Mouse (Mus musculus): ENCODE data around the gene Zfp277. TPM values are rescaled to one million over a fixed set of nuclear protein-coding genes. Genes with fewer than 3 reads are reported as not detected.

Gene Zfp277
- polyA plus RNA-seq (2012; rRNA removed): 5.9 and 6.4 TPM in 2 replicates

GRCm38 (mm10) chr12:40445648-40446449 lies at the start of gene Zfp277, which contains the start of gene Dock4:
Gene Zfp277, minus strand, starts transcription at chr12:40445902.
Gene Dock4, plus strand, starts transcription at chr12:40445952.
- under 1% methylated on average over 80 of the region's 80 CpGs for WGBS

DNA sequence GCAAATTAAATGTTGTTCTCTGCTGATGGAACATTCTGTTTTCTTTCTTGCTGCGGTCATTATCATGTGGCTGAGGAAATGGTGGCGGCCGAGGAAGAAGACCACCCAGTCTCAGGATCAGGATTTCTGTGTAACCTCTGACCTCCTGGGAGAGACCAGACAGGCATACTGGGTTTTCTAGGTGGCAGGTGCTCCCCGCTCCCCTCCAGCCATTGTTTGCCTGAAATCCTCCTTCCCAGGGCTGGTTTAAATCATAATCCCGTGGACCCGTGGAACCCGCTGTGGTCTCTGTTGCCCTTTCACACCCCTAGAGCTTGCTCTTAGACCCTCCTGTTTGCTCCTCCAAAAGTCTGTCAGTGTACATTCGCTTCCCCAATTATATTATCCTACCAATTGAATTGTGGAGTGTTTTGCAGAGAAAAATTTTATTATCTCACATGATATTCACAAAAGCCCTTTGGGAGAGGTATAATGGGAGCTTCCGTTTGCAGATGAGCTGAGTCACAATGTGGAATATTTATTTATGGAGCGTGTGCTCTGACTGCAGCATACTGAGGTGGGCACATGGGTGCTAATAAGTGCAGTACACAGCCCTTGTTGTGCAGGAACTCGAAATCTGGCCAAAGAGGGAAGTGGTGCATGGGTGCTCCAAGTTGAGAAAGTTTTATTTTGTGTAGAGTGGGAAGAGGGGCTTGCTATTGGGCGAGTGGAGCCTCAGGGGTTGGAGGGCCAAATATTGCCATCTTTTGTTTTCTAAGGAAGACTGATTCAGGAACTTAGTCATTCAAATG lies 40.5 kb upstream of the Zfp277 start:
- WGBS: 79% methylated on average over 12 of the region's 12 CpGs

More at GRCm38 (mm10) chr12:40445648-40446449, at the start of gene Zfp277, which contains the start of gene Dock4:
- peak; percentile 98 for DNase-seq (ENCODE audit: low read depth, low spot score)

GRCm38 (mm10) chr12:40485210-40485609 lies 39.5 kb upstream of the Zfp277 start:
- 74% methylated on average over 1 of the region's 1 CpGs for WGBS
- no peak for DNase-seq (ENCODE audit: low read depth, low spot score)

More for the DNA sequence above, 40.5 kb upstream of the Zfp277 start:
- no peak for DNase-seq (ENCODE audit: low read depth, low spot score)

DNA sequence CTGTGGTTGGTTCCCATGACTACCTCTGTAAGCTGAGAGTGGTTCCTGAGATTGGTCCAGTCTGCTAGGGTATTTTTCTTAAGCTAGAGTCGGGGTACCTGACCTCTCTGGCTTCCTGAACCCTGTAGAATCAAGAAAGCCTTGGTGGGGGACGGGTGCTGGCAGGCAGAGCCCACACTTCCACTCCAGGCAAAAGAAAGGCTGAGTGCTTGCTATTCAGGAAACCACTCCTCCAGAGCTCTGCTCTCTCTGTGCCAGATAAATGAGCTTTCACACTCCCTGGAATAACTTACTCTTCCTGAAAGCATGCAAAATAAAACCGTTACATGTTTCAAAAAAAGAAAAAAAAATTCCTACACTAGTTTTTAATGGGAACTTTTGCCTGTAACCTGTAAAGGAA lies 38.5 kb upstream of the Zfp277 start:
- 53% methylated on average over 3 of the region's 3 CpGs for WGBS
- no peak for DNase-seq (ENCODE audit: low read depth, low spot score)

DNA sequence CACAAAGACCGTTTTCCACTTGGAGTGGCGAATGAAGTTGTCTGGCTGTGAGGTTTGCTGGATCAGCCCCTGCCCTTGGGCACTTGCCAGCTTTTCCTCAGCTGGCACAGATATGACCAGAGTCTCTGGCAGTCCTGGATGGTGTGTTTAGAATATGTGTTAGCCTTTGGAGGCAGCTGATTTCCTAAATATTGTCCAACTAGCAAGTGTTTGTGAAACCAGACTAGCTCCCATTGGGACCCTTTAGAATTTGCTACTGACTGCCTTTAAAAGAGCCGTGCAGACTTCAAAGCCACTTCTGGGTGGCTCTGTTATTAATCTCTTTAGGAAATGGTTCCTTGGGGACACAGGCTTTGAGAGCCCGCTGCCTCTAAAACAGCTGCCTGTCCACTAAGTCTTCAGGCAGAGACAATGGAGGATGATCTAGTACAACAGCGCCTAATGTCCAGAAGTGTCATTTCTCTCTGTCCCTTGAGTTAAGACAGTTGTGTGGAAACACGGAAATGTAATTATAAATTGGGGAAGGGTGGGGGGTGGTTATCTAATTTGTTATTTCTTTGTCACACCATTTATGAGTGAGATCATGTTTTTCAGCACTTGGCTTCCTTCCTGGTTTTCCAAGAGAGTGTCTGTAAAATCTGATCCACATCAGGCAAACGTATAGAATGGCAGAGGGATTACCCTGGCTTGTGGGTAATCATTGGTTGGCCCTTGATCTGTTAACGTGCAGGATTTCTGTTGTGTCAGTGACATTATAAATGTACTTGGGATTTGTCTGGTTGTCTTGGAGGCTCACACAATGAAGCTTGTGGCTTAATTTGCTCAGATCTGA lies 32.1 kb upstream of the Zfp277 start:
- WGBS: 60% methylated on average over 8 of the region's 8 CpGs
- DNase-seq (ENCODE audit: low read depth, low spot score): no peak

GRCm38 (mm10) chr12:40473709-40474108 lies 28.0 kb upstream of the Zfp277 start:
- no peak for DNase-seq (ENCODE audit: low read depth, low spot score)
- 42% methylated on average over 2 of the region's 2 CpGs for WGBS

GRCm38 (mm10) chr12:40471649-40472399 lies 26.1 kb upstream of the Zfp277 start:
- 42% methylated on average over 11 of the region's 11 CpGs for WGBS
- no peak for DNase-seq (ENCODE audit: low read depth, low spot score)

GRCm38 (mm10) chr12:40469009-40469408 lies 23.3 kb upstream of the Zfp277 start:
- no peak for DNase-seq (ENCODE audit: low read depth, low spot score)
- 78% methylated on average over 5 of the region's 5 CpGs for whole genome bisulfite sequencing

DNA sequence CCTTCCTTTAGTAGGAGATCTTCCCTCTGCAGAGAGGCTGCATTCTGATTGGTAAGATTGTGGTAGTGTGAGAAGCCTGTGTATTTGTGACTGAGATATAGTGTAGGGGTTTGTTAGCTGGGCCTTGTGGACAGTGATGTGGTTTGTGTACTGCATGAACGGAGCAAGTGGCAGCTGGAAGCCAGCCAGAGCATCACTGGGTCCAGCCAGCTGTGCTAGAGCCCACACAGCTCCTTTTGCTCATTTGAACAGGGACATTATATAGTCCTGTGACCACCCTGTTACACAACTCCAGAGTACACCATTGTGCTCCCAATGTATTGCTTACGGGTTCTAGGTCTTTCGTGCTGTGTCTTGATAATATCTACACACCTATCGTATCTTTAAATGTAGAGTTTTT lies 22.5 kb upstream of the Zfp277 start:
- DNase-seq (ENCODE audit: low read depth, low spot score): no peak
- WGBS: 85% methylated on average over 4 of the region's 4 CpGs

GRCm38 (mm10) chr12:40464282-40464681 lies 18.6 kb upstream of the Zfp277 start:
- 81% methylated on average over 6 of the region's 6 CpGs for WGBS
- DNase-seq (ENCODE audit: low read depth, low spot score): no peak

DNA sequence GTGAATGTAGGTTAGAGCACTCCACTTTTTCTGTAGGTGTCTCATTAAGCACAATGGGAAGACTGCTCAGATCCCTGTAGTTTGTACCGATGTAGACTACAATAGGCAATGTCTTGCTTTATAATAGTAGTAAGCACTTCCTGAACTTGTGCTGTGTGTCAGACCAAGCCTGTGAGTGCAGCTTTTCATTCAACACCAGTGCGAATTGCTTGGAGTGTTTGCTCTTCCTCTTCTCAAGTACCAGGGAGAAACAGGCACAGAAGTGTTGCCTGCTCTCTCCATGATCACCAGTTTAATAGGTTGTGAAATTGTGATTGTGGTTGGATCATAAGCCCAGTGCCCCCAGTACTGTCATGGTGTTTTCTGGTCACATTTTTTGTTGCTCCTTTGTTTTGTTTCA lies 18.1 kb upstream of the Zfp277 start:
- DNase-seq (ENCODE audit: low read depth, low spot score): no peak
- 62% methylated on average over 2 of the region's 2 CpGs for WGBS

- DNase-seq (ENCODE audit: low read depth, low spot score): no peak
- WGBS: 77% methylated on average over 7 of the region's 7 CpGs
These were observed 17.1 kb upstream of the Zfp277 start for GRCm38 (mm10) chr12:40462693-40463235.

GRCm38 (mm10) chr12:40459673-40460265 lies 14.1 kb upstream of the Zfp277 start:
- WGBS: 76% methylated on average over 6 of the region's 6 CpGs

DNA sequence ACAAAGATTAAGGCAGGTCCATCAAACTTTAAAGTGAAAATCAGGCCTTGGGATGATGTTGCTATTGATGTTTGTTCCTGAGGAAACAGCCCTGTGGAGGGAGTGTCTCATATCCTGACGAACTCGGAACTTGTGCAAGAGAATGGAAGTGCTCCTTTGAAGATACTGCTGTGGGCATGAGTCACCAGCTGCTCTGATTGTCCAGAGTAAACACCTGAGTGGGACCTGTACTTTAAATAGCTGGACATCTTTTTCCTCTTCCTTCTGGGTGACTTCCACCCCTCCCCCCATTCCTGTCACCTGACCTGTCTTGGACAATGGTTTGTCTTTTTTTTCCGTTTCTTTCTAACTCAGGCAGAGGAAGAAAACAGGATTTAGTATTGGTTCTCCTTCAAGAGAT lies 13.3 kb upstream of the Zfp277 start:
- no peak for DNase-seq (ENCODE audit: low read depth, low spot score)
- WGBS: 42% methylated on average over 3 of the region's 3 CpGs

More at GRCm38 (mm10) chr12:40459673-40460265, 14.1 kb upstream of the Zfp277 start:
- DNase-seq (ENCODE audit: low read depth, low spot score): no peak

DNA sequence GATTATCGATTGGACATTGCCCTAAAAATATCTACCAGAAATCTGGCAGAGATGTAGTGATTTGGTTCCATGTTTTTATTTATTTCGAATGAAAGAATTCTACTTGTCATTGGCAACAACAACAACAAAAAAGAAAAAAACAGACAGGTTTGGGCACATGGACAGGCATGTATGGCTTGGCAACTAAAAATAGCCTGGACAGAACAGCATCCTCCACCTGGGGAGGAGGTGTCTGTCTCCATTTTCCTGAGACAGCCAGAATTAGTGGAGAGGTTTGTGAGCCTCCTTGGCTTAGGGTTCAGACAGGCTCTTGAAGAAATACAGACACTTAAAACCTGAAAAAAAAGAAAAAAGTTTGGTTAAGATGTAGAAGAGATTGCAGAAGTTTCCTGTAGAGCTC lies 10.8 kb upstream of the Zfp277 start:
- WGBS: 85% methylated on average over 2 of the region's 2 CpGs
- no peak for DNase-seq (ENCODE audit: low read depth, low spot score)

DNA sequence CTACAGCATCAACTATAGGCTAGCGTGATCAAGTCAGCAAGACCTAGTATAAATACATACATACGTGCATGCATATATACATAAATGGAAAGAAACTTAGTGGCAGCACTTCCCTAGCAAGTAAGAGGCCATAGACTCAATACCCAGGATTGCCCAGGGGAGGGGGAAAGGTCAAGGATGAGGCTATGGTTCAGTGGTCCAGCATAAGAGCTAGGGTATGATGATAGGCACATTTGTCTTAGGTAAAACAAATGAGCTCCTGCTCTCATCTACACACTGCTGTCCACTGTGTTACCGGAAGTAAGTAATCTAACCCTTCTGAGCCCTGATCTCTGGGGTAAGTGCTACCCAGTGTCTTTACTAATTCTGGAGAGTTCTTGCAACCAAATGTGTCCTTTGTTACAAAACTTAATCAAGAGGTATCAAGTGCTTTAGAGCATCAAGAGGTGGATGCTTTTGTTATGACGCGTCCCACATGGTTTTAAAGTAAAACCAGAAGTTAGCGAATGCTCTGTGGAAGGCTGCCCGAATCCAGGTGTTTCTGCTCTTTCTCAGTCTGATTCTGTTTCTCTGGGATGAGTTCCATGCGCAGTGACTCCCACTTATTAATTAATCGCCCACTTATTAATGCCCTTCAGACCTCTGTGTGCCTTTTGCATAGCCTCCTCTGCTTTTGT lies 3.6 kb upstream of the Zfp277 start:
- WGBS: 89% methylated on average over 9 of the region's 9 CpGs
- no peak for DNase-seq (ENCODE audit: low read depth, low spot score)

DNA sequence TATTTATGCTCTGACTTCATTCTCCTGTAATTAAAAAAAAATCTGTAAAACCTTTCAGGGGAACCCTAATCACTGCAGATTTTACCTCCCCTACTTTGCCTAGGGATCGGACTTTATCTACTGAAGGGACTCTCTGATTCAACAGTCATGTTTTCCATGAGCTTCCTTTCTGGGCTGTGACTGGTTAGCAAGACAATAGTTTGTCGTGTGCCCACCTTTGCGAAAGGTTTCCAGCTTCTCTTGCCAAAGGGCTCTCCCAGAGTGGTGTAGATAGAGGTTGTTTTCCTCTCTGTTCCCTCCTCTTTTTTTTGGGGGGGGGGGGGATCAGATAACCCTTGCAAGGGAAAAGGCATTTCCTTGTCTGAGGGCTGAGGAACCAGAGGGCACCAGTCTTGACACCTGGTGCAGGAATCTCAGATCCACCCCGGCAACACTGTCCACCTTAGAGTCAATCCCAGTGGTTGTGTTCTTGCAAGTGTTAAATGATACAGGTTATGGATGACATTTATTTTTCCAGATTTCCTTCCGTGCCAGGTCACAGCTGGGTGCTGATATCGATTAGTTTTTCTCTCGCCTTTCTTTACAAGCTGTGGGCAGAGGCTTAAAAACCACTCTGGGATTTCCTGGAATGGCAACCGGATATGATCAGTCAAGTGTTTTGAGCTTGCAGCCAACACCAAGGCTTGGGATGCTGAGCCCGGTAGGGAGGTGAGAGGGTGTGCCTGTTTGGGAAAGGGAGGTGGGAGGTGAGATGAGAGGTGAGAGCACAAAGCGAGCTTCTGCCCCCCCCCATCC lies 2.1 kb upstream of the Zfp277 start:
- DNase-seq (ENCODE audit: low read depth, low spot score): no peak
- WGBS: 40% methylated on average over 10 of the region's 10 CpGs

Measured in large intestine, adult 2 months (tissue).